Mouse (Mus musculus): ENCODE data around the gene Sgms1. TPM values are rescaled to one million over a fixed set of nuclear protein-coding genes. Genes with fewer than 3 reads are reported as not detected.
A peak's percentile ranks its signal among the peaks of the same experiment; 100 is the strongest.

Gene Sgms1
- polyA plus RNA-seq, 1 experiment from 2014 or later = 43.0 TPM

GRCm38 (mm10) chr19:32274145-32274544, 115.4 kb downstream of the Sgms1 start:
- Histone ChIP-seq H3K36me3 (ENCODE audit: control insufficient read depth, insufficient read depth, low read length) (0 out of 2 replicates have a peak, but pooled peaks cover 3% of the 10 kb centered on the region), H3K9me3 (replicated peaks; ENCODE audit: control insufficient read depth, low read length) (no peaks in the 10 kb centered on the region), H3K4me3 (replicated peaks; ENCODE audit: low read length) (no peak overlapping the region), H3K27me3 (ENCODE audit: control insufficient read depth, insufficient read depth, low read length) (no peaks in the 10 kb centered on the region), H3K4me2 (ENCODE audit: low read depth, low read length) (no peak overlapping the region), H3K27ac (ENCODE audit: low read length) (peak overlapping the region; percentile 72; the same call in 1 of the 2 replicates), H3K9ac (ENCODE audit: low read length) (no peak overlapping the region), H3K4me1 (ENCODE audit: control insufficient read depth, insufficient read depth, low read length) (peaks cover 12% of the 10 kb centered on the region; the same call in 1 of the 2 replicates)
- 64% methylated on average over 2 of the region's 2 CpGs for WGBS
- no peak for ATAC-seq (ENCODE audit: insufficient read depth, low FRiP score)

GRCm38 (mm10) chr19:32273714-32274113, 115.8 kb downstream of the Sgms1 start:
- ATAC-seq (ENCODE audit: insufficient read depth, low FRiP score) = no peak
- H3K9ac ChIP-seq (ENCODE audit: low read length) = no peak overlapping the region
- H3K4me2 ChIP-seq (ENCODE audit: low read depth, low read length) = no peak overlapping the region
- H3K4me1 ChIP-seq (ENCODE audit: control insufficient read depth, insufficient read depth, low read length) = peaks cover 12% of the 10 kb centered on the region; the same call in 1 of the 2 replicates
- H3K4me3 ChIP-seq (replicated peaks; ENCODE audit: low read length) = no peak overlapping the region
- peak overlapping the region; percentile 72 for H3K27ac ChIP-seq (ENCODE audit: low read length)
- WGBS = 50% methylated on average over 3 of the region's 3 CpGs
- no peaks in the 10 kb centered on the region for H3K9me3 ChIP-seq (replicated peaks; ENCODE audit: control insufficient read depth, low read length)
- 0 out of 2 replicates have a peak, but pooled peaks cover 3% of the 10 kb centered on the region for H3K36me3 ChIP-seq (ENCODE audit: control insufficient read depth, insufficient read depth, low read length)
- H3K27me3 ChIP-seq (ENCODE audit: control insufficient read depth, insufficient read depth, low read length) = no peaks in the 10 kb centered on the region

DNA sequence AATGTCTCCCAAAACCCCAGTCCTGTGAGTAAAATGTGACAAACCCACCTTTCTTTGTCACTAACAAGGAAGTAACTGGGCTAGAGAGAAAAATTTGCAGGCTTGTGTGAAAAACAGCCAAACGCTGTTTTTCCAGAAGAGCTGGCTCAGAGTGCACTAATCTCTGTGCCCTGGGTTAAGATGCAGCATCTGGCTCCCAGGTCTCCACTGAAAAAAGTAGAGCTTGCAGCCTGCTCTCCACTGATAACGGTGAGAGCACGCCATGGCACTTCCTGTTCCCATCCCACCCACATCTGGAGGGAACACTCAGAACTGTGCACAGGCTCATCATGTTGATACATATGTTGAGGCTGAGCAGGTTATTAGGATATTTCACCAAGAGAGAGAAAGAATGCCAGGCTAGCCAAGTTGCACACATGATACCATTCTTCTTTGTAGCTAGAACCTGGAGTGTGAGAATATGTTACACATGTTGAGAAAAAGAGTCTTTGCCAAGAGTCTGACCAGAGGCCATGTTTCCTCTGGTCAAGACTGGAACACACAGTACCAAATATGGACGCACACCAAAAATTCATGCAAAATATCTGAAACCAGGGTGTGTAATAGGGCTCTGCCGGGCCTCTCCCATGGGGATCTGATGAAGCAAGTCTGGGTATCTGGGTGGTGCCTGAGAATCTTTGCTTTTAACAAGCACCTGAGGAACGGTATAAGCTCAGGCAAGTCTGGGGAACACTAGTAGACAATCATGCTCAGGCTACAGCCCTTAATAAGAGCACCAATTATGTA, 116.8 kb downstream of the Sgms1 start:
- H3K4me3 ChIP-seq (replicated peaks; ENCODE audit: low read length) = no peak overlapping the region
- 0 out of 2 replicates have a peak, but pooled peaks cover 3% of the 10 kb centered on the region for H3K36me3 ChIP-seq (ENCODE audit: control insufficient read depth, insufficient read depth, low read length)
- no peaks in the 10 kb centered on the region for H3K27me3 ChIP-seq (ENCODE audit: control insufficient read depth, insufficient read depth, low read length)
- WGBS = 60% methylated on average over 6 of the region's 6 CpGs
- H3K27ac ChIP-seq (ENCODE audit: low read length) = peak overlapping the region; percentile 74
- H3K4me1 ChIP-seq (ENCODE audit: control insufficient read depth, insufficient read depth, low read length) = peaks cover 12% of the 10 kb centered on the region; the same call in 1 of the 2 replicates
- ATAC-seq (ENCODE audit: insufficient read depth, low FRiP score) = peak; percentile 44; the same call in 1 of the 2 replicates
- H3K4me2 ChIP-seq (ENCODE audit: low read depth, low read length) = no peak overlapping the region
- no peaks in the 10 kb centered on the region for H3K9me3 ChIP-seq (replicated peaks; ENCODE audit: control insufficient read depth, low read length)
- H3K9ac ChIP-seq (ENCODE audit: low read length) = no peak overlapping the region

DNA sequence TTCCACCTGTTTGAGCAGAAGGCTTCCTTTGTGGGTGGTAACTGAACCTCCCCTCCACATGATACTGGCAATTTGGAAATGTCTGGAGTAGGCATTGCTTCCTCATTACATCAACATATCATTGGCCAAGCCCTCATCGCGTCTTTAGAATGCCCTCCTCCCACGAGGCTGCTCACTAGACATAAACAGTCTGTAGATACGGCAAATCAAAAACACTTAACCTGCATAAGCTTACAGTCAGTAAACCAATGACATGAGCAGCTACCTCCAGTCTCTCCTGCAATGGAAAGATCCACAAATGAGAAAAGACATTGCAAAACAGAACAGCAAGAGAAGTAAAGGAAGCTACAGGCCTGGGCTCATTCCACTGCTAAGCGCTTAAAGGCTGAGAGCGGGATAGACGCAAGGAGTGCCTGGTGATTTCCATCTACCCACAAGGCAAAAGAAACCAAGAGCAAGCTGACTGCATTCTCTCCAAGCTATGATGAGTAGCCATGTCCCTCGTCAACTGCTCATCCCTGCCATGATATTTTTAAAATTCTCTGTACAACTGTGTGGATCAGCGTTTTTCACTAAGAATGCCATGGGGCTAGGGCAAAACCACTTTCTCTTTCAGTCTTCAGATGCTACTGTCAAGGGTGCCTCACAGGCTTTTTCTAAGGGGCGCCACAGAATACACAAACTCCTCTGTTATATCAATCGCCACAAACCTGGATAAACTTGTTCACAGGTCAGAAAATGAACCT, 117.9 kb downstream of the Sgms1 start:
- no peak overlapping the region for H3K4me2 ChIP-seq (ENCODE audit: low read depth, low read length)
- peak overlapping the region; percentile 74 for H3K27ac ChIP-seq (ENCODE audit: low read length)
- no peak overlapping the region for H3K9ac ChIP-seq (ENCODE audit: low read length)
- H3K4me1 ChIP-seq (ENCODE audit: control insufficient read depth, insufficient read depth, low read length) = peaks cover 13% of the 10 kb centered on the region; the same call in 1 of the 2 replicates
- no peak for ATAC-seq (ENCODE audit: insufficient read depth, low FRiP score)
- WGBS = 67% methylated on average over 11 of the region's 11 CpGs
- 0 out of 2 replicates have a peak, but pooled peaks cover 3% of the 10 kb centered on the region for H3K36me3 ChIP-seq (ENCODE audit: control insufficient read depth, insufficient read depth, low read length)
- no peaks in the 10 kb centered on the region for H3K9me3 ChIP-seq (replicated peaks; ENCODE audit: control insufficient read depth, low read length)
- H3K4me3 ChIP-seq (replicated peaks; ENCODE audit: low read length) = no peak overlapping the region
- no peaks in the 10 kb centered on the region for H3K27me3 ChIP-seq (ENCODE audit: control insufficient read depth, insufficient read depth, low read length)

- no peak overlapping the region for H3K4me2 ChIP-seq (ENCODE audit: low read depth, low read length)
- no peaks in the 10 kb centered on the region for H3K9me3 ChIP-seq (replicated peaks; ENCODE audit: control insufficient read depth, low read length)
- 0 out of 2 replicates have a peak, but pooled peaks cover 3% of the 10 kb centered on the region for H3K36me3 ChIP-seq (ENCODE audit: control insufficient read depth, insufficient read depth, low read length)
- 76% methylated on average over 6 of the region's 6 CpGs for WGBS
- no peak overlapping the region for H3K4me3 ChIP-seq (replicated peaks; ENCODE audit: low read length)
- no peak overlapping the region for H3K27ac ChIP-seq (ENCODE audit: low read length)
- ATAC-seq (ENCODE audit: insufficient read depth, low FRiP score) = no peak
- H3K4me1 ChIP-seq (ENCODE audit: control insufficient read depth, insufficient read depth, low read length) = peaks cover 13% of the 10 kb centered on the region; the same call in 1 of the 2 replicates
- no peaks in the 10 kb centered on the region for H3K27me3 ChIP-seq (ENCODE audit: control insufficient read depth, insufficient read depth, low read length)
- H3K9ac ChIP-seq (ENCODE audit: low read length) = no peak overlapping the region
Measured at GRCm38 (mm10) chr19:32269844-32270176, 119.7 kb downstream of the Sgms1 start.

DNA sequence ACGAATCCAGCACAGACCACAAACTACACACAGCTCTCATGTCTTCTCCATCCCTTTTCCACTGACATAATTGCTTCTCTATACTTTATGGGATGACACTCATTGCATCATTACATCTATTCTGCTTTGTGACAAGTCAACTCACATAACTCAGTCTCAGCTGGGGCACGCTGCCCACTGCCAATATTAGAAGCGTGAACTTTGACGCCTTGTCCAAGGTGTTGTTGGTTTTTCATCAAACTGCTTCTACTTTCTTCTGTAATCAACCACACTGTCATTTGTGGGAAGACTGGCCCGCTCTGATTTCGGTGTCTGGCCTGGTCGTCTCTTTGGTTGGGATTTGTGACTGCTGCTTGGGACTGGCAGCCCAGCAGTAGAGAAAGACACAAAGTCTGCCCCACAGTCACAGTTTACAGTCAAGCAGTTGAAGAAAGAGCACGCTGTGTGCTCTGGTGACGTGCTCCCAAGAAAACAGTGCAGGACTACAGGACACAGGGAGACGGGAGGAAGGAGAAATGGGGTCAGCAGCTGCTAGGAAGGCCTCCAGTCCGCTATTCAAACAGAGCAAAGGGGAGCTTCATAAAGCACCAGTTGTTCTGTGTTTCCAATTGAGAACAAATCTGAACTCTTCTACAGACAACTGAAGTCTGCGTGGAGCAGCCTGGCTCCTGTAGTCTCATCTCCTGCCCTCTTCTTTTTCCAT, 120.2 kb downstream of the Sgms1 start:
- WGBS = 84% methylated on average over 12 of the region's 12 CpGs
- Histone ChIP-seq H3K27ac (ENCODE audit: low read length) (no peak overlapping the region), H3K4me2 (ENCODE audit: low read depth, low read length) (no peak overlapping the region)

GRCm38 (mm10) chr19:32268562-32268961, 121.0 kb downstream of the Sgms1 start:
- Histone ChIP-seq H3K4me2 (ENCODE audit: low read depth, low read length) (no peak overlapping the region), H3K4me3 (replicated peaks; ENCODE audit: low read length) (no peak overlapping the region), H3K9ac (ENCODE audit: low read length) (no peak overlapping the region), H3K27ac (ENCODE audit: low read length) (no peak overlapping the region), H3K36me3 (ENCODE audit: control insufficient read depth, insufficient read depth, low read length) (0 out of 2 replicates have a peak, but pooled peaks cover 3% of the 10 kb centered on the region), H3K9me3 (replicated peaks; ENCODE audit: control insufficient read depth, low read length) (no peaks in the 10 kb centered on the region), H3K4me1 (ENCODE audit: control insufficient read depth, insufficient read depth, low read length) (peaks cover 23% of the 10 kb centered on the region), H3K27me3 (ENCODE audit: control insufficient read depth, insufficient read depth, low read length) (no peaks in the 10 kb centered on the region)
- ATAC-seq (ENCODE audit: insufficient read depth, low FRiP score) = no peak
- WGBS = 73% methylated on average over 9 of the region's 9 CpGs

More for the DNA sequence above, 120.2 kb downstream of the Sgms1 start:
- Histone ChIP-seq H3K36me3 (ENCODE audit: control insufficient read depth, insufficient read depth, low read length) (0 out of 2 replicates have a peak, but pooled peaks cover 3% of the 10 kb centered on the region), H3K9me3 (replicated peaks; ENCODE audit: control insufficient read depth, low read length) (no peaks in the 10 kb centered on the region), H3K9ac (ENCODE audit: low read length) (no peak overlapping the region), H3K4me3 (replicated peaks; ENCODE audit: low read length) (no peak overlapping the region), H3K27me3 (ENCODE audit: control insufficient read depth, insufficient read depth, low read length) (no peaks in the 10 kb centered on the region), H3K4me1 (ENCODE audit: control insufficient read depth, insufficient read depth, low read length) (peaks cover 17% of the 10 kb centered on the region)
- ATAC-seq (ENCODE audit: insufficient read depth, low FRiP score) = no peak

DNA sequence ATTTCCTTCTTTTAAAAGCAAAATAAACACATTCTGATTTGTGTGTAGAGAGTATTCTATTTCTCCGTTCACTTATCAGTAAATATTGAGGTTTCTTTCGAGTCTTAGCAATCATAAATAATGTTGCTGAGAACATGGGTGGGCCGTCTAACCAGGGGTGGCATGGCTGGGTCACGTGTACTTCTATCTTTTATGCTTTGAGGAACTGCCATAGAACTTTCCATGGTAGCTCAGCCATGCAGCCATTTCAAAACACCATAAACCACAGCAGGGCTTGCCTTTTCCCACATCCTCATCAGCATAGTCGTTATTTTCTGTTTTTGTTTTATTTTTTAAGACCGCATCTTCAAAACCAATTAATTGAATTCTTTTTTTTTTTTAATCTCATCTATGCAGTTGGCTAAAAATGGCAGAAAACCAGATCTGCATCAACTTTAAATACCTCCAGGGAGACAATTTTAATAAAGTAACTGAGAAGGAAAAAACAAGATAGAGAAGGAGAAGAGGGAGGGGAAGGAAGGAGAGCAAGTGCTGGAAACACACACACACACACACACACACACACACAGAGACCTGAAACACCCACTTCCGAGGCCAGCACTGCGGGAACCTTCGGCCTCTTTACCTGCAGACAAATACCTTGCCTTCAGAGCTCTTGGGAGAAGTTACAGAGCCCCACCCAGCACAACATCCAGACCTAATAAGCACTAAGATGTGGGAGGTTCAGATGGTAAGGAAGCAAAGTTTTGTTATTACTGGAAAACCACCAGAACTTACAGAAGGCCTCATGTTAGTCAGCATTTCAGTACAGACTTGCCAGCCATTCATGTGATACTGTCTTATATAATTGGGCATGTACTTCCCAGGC, 122.9 kb downstream of the Sgms1 start:
- Histone ChIP-seq H3K9me3 (replicated peaks; ENCODE audit: control insufficient read depth, low read length) (no peaks in the 10 kb centered on the region), H3K36me3 (ENCODE audit: control insufficient read depth, insufficient read depth, low read length) (0 out of 2 replicates have a peak, but pooled peaks cover 3% of the 10 kb centered on the region), H3K27me3 (ENCODE audit: control insufficient read depth, insufficient read depth, low read length) (no peaks in the 10 kb centered on the region), H3K4me2 (ENCODE audit: low read depth, low read length) (no peak overlapping the region), H3K9ac (ENCODE audit: low read length) (no peak overlapping the region), H3K4me1 (ENCODE audit: control insufficient read depth, insufficient read depth, low read length) (peaks cover 14% of the 10 kb centered on the region), H3K4me3 (replicated peaks; ENCODE audit: low read length) (no peak overlapping the region), H3K27ac (ENCODE audit: low read length) (peak overlapping the region; percentile 21; the same call in 1 of the 2 replicates)
- 58% methylated on average over 9 of the region's 9 CpGs for WGBS
- no peak for ATAC-seq (ENCODE audit: insufficient read depth, low FRiP score)
